Mouse (Mus musculus) limb, embryonic 11.5 days (tissue): Measurements from ENCODE around the gene Tnip1. TPM values are rescaled to one million over a fixed set of nuclear protein-coding genes. Genes with fewer than 3 reads are reported as not detected.

Experiments used
- ATAC-seq: fragments of 200-750 bp; cut with Nextera tagmentation; 2 replicates; pipeline ENCODE4 v1.8.0; 2017; ENCODE audit warnings: low read depth; ENCODE audit not compliant: insufficient number of reproducible peaks, low FRiP score, low TSS enrichment
- DNase-seq: peaks from one replicate; pipeline ENCODE4 v3.0.0-alpha.2; 2015; ENCODE audit warnings: low spot score
- H3K27ac ChIP-seq: fragments of 300-500 bp; sonication (generic); replicated peaks from 2 replicates; pipeline ENCODE4 v1.5.1; 2014; ENCODE audit warnings: low read depth, mild to moderate bottlenecking, low read length
- H3K27me3 ChIP-seq: fragments of 300-500 bp; sonication (generic); 2 replicates; pipeline ENCODE4 v1.6.1; 2014; ENCODE audit warnings: mild to moderate bottlenecking, low read length, mixed read lengths; ENCODE audit not compliant: control insufficient read depth, insufficient read depth
- H3K36me3 ChIP-seq: fragments of 300-500 bp; sonication (generic); 2 replicates; pipeline ENCODE4 v1.6.1; 2014; ENCODE audit warnings: mild to moderate bottlenecking, low read length, moderate library complexity, mixed read lengths; ENCODE audit not compliant: control insufficient read depth, insufficient read depth
- H3K4me1 ChIP-seq: fragments of 300-500 bp; sonication (generic); 2 replicates; pipeline ENCODE4 v1.6.1; 2014; ENCODE audit warnings: low read length, mixed read lengths; ENCODE audit not compliant: control insufficient read depth, insufficient read depth
- H3K4me2 ChIP-seq: fragments of 300-500 bp; sonication (generic); 2 replicates; pipeline ENCODE4 v1.6.1; 2014; ENCODE audit warnings: low read depth, mild to moderate bottlenecking, moderate library complexity; ENCODE audit not compliant: severe bottlenecking
- H3K4me3 ChIP-seq: fragments of 300-500 bp; sonication (generic); 2 replicates; pipeline ENCODE4 v1.5.1; 2014; ENCODE audit warnings: low read depth, low read length
- H3K9ac ChIP-seq: fragments of 300-500 bp; sonication (generic); 2 replicates; pipeline ENCODE4 v1.6.1; 2014; ENCODE audit warnings: mild to moderate bottlenecking, low read length
- H3K9me3 ChIP-seq: fragments of 300-500 bp; sonication (generic); 2 replicates; pipeline ENCODE4 v1.6.1; 2016; ENCODE audit warnings: low read length; ENCODE audit not compliant: control insufficient read depth
- WGBS: fragments of 180-500 bp; shearing (Covaris S2); extraction: QIAGEN DNeasy Blood & Tissue Kit; methylation state at CpG from one replicate; pipeline ENCODE4 v1.1.7; 2014; 5-methylcytosine and 5-hydroxymethylcytosine counted together
- polyA plus RNA-seq: library from polyadenylated mRNA; unstranded; fragments of >200 nt; fragmentation: Nextera tagmentation; extraction: Ambion mirVana; gene quantifications from 2 replicates; pipeline ENCODE4 v1.2.1, GENCODE M21; 2014

Gene Tnip1
- 13.3 and 13.4 TPM in 2 replicates for polyA plus RNA-seq

- Histone ChIP-seq H3K27ac (no peak within 1 kb of the TSS), H3K9ac (no peak within 1 kb of the TSS), H3K4me3 (no peak within 1 kb of the TSS), H3K27me3 (no peaks in the 10 kb centered on the region), H3K4me2 (no peak within 1 kb of the TSS), H3K9me3 (no peaks in the 10 kb centered on the region), H3K4me1 (no peaks in the 10 kb centered on the region), H3K36me3 (no peaks in the 10 kb centered on the region)
- no peak for ATAC-seq
- 28% methylated on average over 6 of the region's 6 CpGs for WGBS
- DNase-seq, result no peak
These were observed at the start of gene Tnip1 for GRCm38 (mm10) chr11:54962810-54963209. Gene Tnip1, minus strand, starts transcription at chr11:54962917.

GRCm38 (mm10) chr11:55011440-55011839 is 48.7 kb upstream of the Tnip1 start:
- WGBS, result 88% methylated on average over 3 of the region's 3 CpGs
- Histone ChIP-seq H3K27me3 (no peaks in the 10 kb centered on the region), H3K4me3 (no peak overlapping the region), H3K9me3 (no peaks in the 10 kb centered on the region), H3K4me2 (no peak overlapping the region), H3K9ac (no peak overlapping the region), H3K4me1 (no peaks in the 10 kb centered on the region), H3K36me3 (peaks cover 13% of the 10 kb centered on the region; the same call in 1 of the 2 replicates), H3K27ac (no peak overlapping the region)
- ATAC-seq (no peak), DNase-seq (no peak)

GRCm38 (mm10) chr11:55008230-55008629 is 45.5 kb upstream of the Tnip1 start:
- ATAC-seq, result no peak

GRCm38 (mm10) chr11:55005684-55006083 is 43.0 kb upstream of the Tnip1 start:
- DNase-seq (no peak), ATAC-seq (no peak)
- H3K9ac ChIP-seq, result no peak overlapping the region
- no peaks in the 10 kb centered on the region for H3K4me1 ChIP-seq
- no peak overlapping the region for H3K4me2 ChIP-seq
- H3K4me3 ChIP-seq, result no peak overlapping the region
- H3K36me3 ChIP-seq, result peaks cover 10% of the 10 kb centered on the region; the same call in 1 of the 2 replicates
- 91% methylated on average over 5 of the region's 5 CpGs for WGBS
- no peaks in the 10 kb centered on the region for H3K27me3 ChIP-seq
- no peaks in the 10 kb centered on the region for H3K9me3 ChIP-seq
- H3K27ac ChIP-seq, result no peak overlapping the region

More at GRCm38 (mm10) chr11:55008230-55008629, 45.5 kb upstream of the Tnip1 start:
- no peaks in the 10 kb centered on the region for H3K27me3 ChIP-seq
- no peak overlapping the region for H3K4me2 ChIP-seq
- no peak overlapping the region for H3K4me3 ChIP-seq
- H3K9ac ChIP-seq, result no peak overlapping the region
- H3K9me3 ChIP-seq, result no peaks in the 10 kb centered on the region
- WGBS, result 83% methylated on average over 6 of the region's 6 CpGs
- no peak for DNase-seq
- no peaks in the 10 kb centered on the region for H3K4me1 ChIP-seq
- H3K27ac ChIP-seq, result no peak overlapping the region
- H3K36me3 ChIP-seq, result peaks cover 13% of the 10 kb centered on the region; the same call in 1 of the 2 replicates

- 80% methylated on average over 7 of the region's 7 CpGs for WGBS
- H3K36me3 ChIP-seq, result peaks cover 8% of the 10 kb centered on the region; the same call in 1 of the 2 replicates
These were observed 42.3 kb upstream of the Tnip1 start for GRCm38 (mm10) chr11:55004970-55005502.

GRCm38 (mm10) chr11:54998708-54999107 is 36.0 kb upstream of the Tnip1 start:
- 68% methylated on average over 2 of the region's 2 CpGs for WGBS
- ATAC-seq, result no peak
- no peaks in the 10 kb centered on the region for H3K9me3 ChIP-seq
- H3K4me3 ChIP-seq, result no peak overlapping the region
- no peaks in the 10 kb centered on the region for H3K4me1 ChIP-seq
- H3K27ac ChIP-seq, result no peak overlapping the region
- no peak overlapping the region for H3K4me2 ChIP-seq
- no peaks in the 10 kb centered on the region; the same call in 1 of the 2 replicates for H3K36me3 ChIP-seq
- DNase-seq, result no peak
- H3K9ac ChIP-seq, result no peak overlapping the region
- H3K27me3 ChIP-seq, result no peaks in the 10 kb centered on the region

More at GRCm38 (mm10) chr11:55004970-55005502, 42.3 kb upstream of the Tnip1 start:
- no peak for DNase-seq
- H3K4me3 ChIP-seq, result no peak overlapping the region
- H3K27ac ChIP-seq, result no peak overlapping the region
- no peaks in the 10 kb centered on the region for H3K4me1 ChIP-seq
- H3K9me3 ChIP-seq, result no peaks in the 10 kb centered on the region
- ATAC-seq, result no peak
- no peak overlapping the region for H3K4me2 ChIP-seq
- H3K9ac ChIP-seq, result no peak overlapping the region
- H3K27me3 ChIP-seq, result no peaks in the 10 kb centered on the region

GRCm38 (mm10) chr11:54998284-54998683 is 35.6 kb upstream of the Tnip1 start:
- no peaks in the 10 kb centered on the region; the same call in 1 of the 2 replicates for H3K36me3 ChIP-seq
- H3K4me1 ChIP-seq, result no peaks in the 10 kb centered on the region
- 8% methylated on average over 12 of the region's 12 CpGs for WGBS
- no peak overlapping the region for H3K27ac ChIP-seq
- no peak overlapping the region for H3K9ac ChIP-seq
- H3K4me2 ChIP-seq, result no peak overlapping the region
- H3K27me3 ChIP-seq, result no peaks in the 10 kb centered on the region
- no peaks in the 10 kb centered on the region for H3K9me3 ChIP-seq
- no peak overlapping the region for H3K4me3 ChIP-seq
- DNase-seq (peak; percentile 72), ATAC-seq (no peak)

GRCm38 (mm10) chr11:54996176-54996575 is 33.5 kb upstream of the Tnip1 start:
- DNase-seq (no peak), ATAC-seq (no peak)
- no peak overlapping the region for H3K4me2 ChIP-seq
- H3K36me3 ChIP-seq, result no peaks in the 10 kb centered on the region; the same call in 1 of the 2 replicates
- H3K4me3 ChIP-seq, result no peak overlapping the region
- H3K9ac ChIP-seq, result no peak overlapping the region
- no peaks in the 10 kb centered on the region for H3K9me3 ChIP-seq
- 67% methylated on average over 7 of the region's 7 CpGs for WGBS
- no peak overlapping the region for H3K27ac ChIP-seq
- H3K27me3 ChIP-seq, result no peaks in the 10 kb centered on the region
- no peaks in the 10 kb centered on the region for H3K4me1 ChIP-seq

- H3K4me3 ChIP-seq, result no peak overlapping the region
- H3K4me1 ChIP-seq, result no peaks in the 10 kb centered on the region
- ATAC-seq (no peak), DNase-seq (no peak)
- H3K36me3 ChIP-seq, result no peaks in the 10 kb centered on the region; the same call in 1 of the 2 replicates
- H3K9ac ChIP-seq, result no peak overlapping the region
- no peak overlapping the region for H3K27ac ChIP-seq
- no peaks in the 10 kb centered on the region for H3K9me3 ChIP-seq
- no peak overlapping the region for H3K4me2 ChIP-seq
- no peaks in the 10 kb centered on the region for H3K27me3 ChIP-seq
These were observed 27.2 kb upstream of the Tnip1 start for GRCm38 (mm10) chr11:54989920-54990319.
